In the genomic region with DNA sequence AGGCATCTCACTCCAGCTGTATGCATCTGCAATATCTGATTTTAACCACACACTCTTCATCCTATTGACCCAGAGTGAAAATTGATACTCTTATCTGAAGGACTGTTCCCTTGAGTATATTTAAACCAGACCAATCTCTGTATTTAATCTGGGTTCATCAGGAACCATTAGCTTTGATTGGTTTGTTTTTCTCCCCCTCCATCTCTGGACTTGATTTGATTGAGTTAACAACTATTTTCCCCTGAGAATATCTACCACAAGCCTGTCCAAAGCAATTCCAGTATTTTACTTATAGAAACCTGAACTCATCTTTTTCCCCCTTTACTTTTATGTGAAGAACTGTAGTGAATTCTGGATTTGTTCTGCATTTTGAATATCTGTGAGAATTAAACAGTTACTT, we compare ENCODE assay signal across 29 mouse cellular contexts.
DNase-seq lines count a peak whose midpoint lies in the region; ATAC-seq and TF ChIP-seq lines count a peak whose summit lies in the region.
"Had no signal": no experiment of that assay in that cellular context is flagged by ENCODE, and none has a peak within 500 bp of the region (broad histone marks: within the 10 kb centered on the region; RNA-seq: fewer than 3 reads in every experiment).

No protein-coding gene starts in this region.

- no peaks in the 10 kb centered on the region for H3K4me1 ChIP-seq in midbrain, embryonic 11.5 days (ENCODE audit: control insufficient read depth, insufficient read depth, low read length)
- no peaks in the 10 kb centered on the region for H3K4me1 ChIP-seq in midbrain, postnatal 0 days (ENCODE audit: insufficient read depth, low read length)
- H3K4me1 ChIP-seq in embryonic facial prominence, embryonic 14.5 days (ENCODE audit: control insufficient read depth, insufficient read depth, low read length) = no peaks in the 10 kb centered on the region
- H3K4me1 ChIP-seq: embryonic facial prominence, embryonic 12.5 days; embryonic facial prominence, embryonic 15.5 days; forebrain, embryonic 10.5 days; forebrain, embryonic 12.5 days had no signal

- no peak for TF ChIP-seq CTCF in midbrain, postnatal 0 days (IDR thresholded peaks at IDR 0.05)

- H3K4me2 ChIP-seq in midbrain, embryonic 11.5 days = no peak overlapping the region
- H3K4me2 ChIP-seq in midbrain, postnatal 0 days (ENCODE audit: low read depth, low read length, poor library complexity, severe bottlenecking) = no peak overlapping the region
- no peak overlapping the region for H3K4me2 ChIP-seq in embryonic facial prominence, embryonic 14.5 days (ENCODE audit: low read depth, low read length)
- H3K4me2 ChIP-seq: embryonic facial prominence, embryonic 12.5 days; embryonic facial prominence, embryonic 15.5 days; forebrain, embryonic 12.5 days had no signal

- H3K4me3 ChIP-seq in midbrain, embryonic 11.5 days (ENCODE audit: low read depth, low read length) = no peak overlapping the region
- H3K4me3 ChIP-seq in midbrain, postnatal 0 days (ENCODE audit: low read depth, low read length) = no peak overlapping the region
- H3K4me3 ChIP-seq in embryonic facial prominence, embryonic 14.5 days (ENCODE audit: low read depth, low read length) = no peak overlapping the region
- H3K4me3 ChIP-seq: embryonic facial prominence, embryonic 12.5 days; embryonic facial prominence, embryonic 15.5 days; erythroblast, embryonic 14.5 days; forebrain, embryonic 10.5 days; forebrain, embryonic 12.5 days had no signal

- H3K9me3 ChIP-seq in midbrain, embryonic 11.5 days (ENCODE audit: control insufficient read depth, low read length) = no peaks in the 10 kb centered on the region
- no peaks in the 10 kb centered on the region for H3K9me3 ChIP-seq in midbrain, postnatal 0 days (ENCODE audit: low read length)
- H3K9me3 ChIP-seq in embryonic facial prominence, embryonic 14.5 days (ENCODE audit: control insufficient read depth, low read length) = no peaks in the 10 kb centered on the region
- H3K9me3 ChIP-seq: embryonic facial prominence, embryonic 12.5 days; embryonic facial prominence, embryonic 15.5 days; forebrain, embryonic 10.5 days; forebrain, embryonic 12.5 days; G1E had no signal

- DNase-seq in embryo, embryonic 10 days (ENCODE audit: low spot score) = peak; percentile 4
- DNase-seq in embryo, embryonic 9.5 days (ENCODE audit: extremely low spot score) = no peak
- DNase-seq in midbrain, embryonic 11.5 days (ENCODE audit: low spot score, missing footprints) = peak; percentile 53
- DNase-seq in midbrain, postnatal 0 days (ENCODE audit: low spot score) = no peak
- DNase-seq in embryo, embryonic 10.5 days (ENCODE audit: low spot score) = peak; percentile 21
- peak; percentile 36 for DNase-seq in embryonic facial prominence, embryonic 14.5 days (ENCODE audit: low spot score)
- DNase-seq in kidney, adult 8-10 months = no peak
- DNase-seq in kidney, adult 18-20 months = no peak
- DNase-seq: adrenal gland, adult 8-10 months; adrenal gland, postnatal 14 days; adrenal gland, postnatal 36 days; B cell, adult 2 months; cerebellum, adult 11-12 months; cerebellum, adult 2 months; cerebellum, adult 9-10 months; cerebellum, postnatal 10 days; cerebellum, postnatal 25 days had no signal

- H3K27ac ChIP-seq in midbrain, embryonic 11.5 days (ENCODE audit: low read depth, low read length) = no peak overlapping the region
- no peak overlapping the region for H3K27ac ChIP-seq in midbrain, postnatal 0 days (ENCODE audit: low read depth, low read length)
- H3K27ac ChIP-seq in embryonic facial prominence, embryonic 14.5 days (replicated peaks; ENCODE audit: low read depth, low read length) = no peak overlapping the region
- H3K27ac ChIP-seq: embryonic facial prominence, embryonic 12.5 days; embryonic facial prominence, embryonic 15.5 days; forebrain, embryonic 10.5 days; forebrain, embryonic 12.5 days had no signal

- no peaks in the 10 kb centered on the region for H3K36me3 ChIP-seq in midbrain, embryonic 11.5 days (ENCODE audit: control insufficient read depth, insufficient read depth, low read length)
- no peaks in the 10 kb centered on the region for H3K36me3 ChIP-seq in midbrain, postnatal 0 days (ENCODE audit: insufficient read depth, low read length)
- no peaks in the 10 kb centered on the region for H3K36me3 ChIP-seq in embryonic facial prominence, embryonic 14.5 days (ENCODE audit: control insufficient read depth, insufficient read depth, low read length)
- H3K36me3 ChIP-seq: embryonic facial prominence, embryonic 12.5 days; embryonic facial prominence, embryonic 15.5 days; forebrain, embryonic 10.5 days; forebrain, embryonic 12.5 days; G1E had no signal

- no peaks in the 10 kb centered on the region for H3K27me3 ChIP-seq in midbrain, embryonic 11.5 days (ENCODE audit: control insufficient read depth, insufficient read depth, low read length)
- no peaks in the 10 kb centered on the region for H3K27me3 ChIP-seq in midbrain, postnatal 0 days (ENCODE audit: insufficient read depth, low read length)
- H3K27me3 ChIP-seq in embryonic facial prominence, embryonic 14.5 days (replicated peaks; ENCODE audit: control insufficient read depth, insufficient read depth, low read length) = no peaks in the 10 kb centered on the region
- H3K27me3 ChIP-seq: CH12.LX; embryonic facial prominence, embryonic 12.5 days; embryonic facial prominence, embryonic 15.5 days; forebrain, embryonic 12.5 days had no signal

- H3K9ac ChIP-seq in midbrain, embryonic 11.5 days (ENCODE audit: low read length) = no peak overlapping the region
- H3K9ac ChIP-seq in midbrain, postnatal 0 days (replicated peaks; ENCODE audit: low read length, poor library complexity, severe bottlenecking) = no peak overlapping the region
- no peak overlapping the region for H3K9ac ChIP-seq in embryonic facial prominence, embryonic 14.5 days (ENCODE audit: low read depth, low read length)
- H3K9ac ChIP-seq: embryonic facial prominence, embryonic 15.5 days; forebrain, embryonic 12.5 days had no signal

- 0 out of 2 replicates have a peak, but pooled peaks have one; percentile 30 for ATAC-seq in midbrain, embryonic 11.5 days (ENCODE audit: low FRiP score)
- no peak for ATAC-seq in midbrain, postnatal 0 days (ENCODE audit: low FRiP score)
- no peak for ATAC-seq in embryonic facial prominence, embryonic 14.5 days (ENCODE audit: low read depth)
- ATAC-seq: activated CD4-positive, CD25-positive, alpha-beta regulatory T cell, adult 4 months; CD4-positive, CD25-positive, alpha-beta regulatory T cell, adult 4 months; forebrain, embryonic 14.5 days; forebrain, embryonic 16.5 days; Patski had no signal

Comparison
In these comparisons a context has a peak if more than half of its experiments do, and no peak if none do; other contexts are left out.
1. DNase-seq: peak in embryo, embryonic 10 days (single experiment), midbrain, embryonic 11.5 days (single experiment), embryo, embryonic 10.5 days (single experiment) and embryonic facial prominence, embryonic 14.5 days (single experiment); none in embryo, embryonic 9.5 days (single experiment), midbrain, postnatal 0 days (single experiment), kidney, adult 8-10 months (0 of 2) and kidney, adult 18-20 months (single experiment).